Mouse (Mus musculus) midbrain, embryonic 15.5 days (tissue): Measurements from ENCODE around the gene Ttc6. TPM values are rescaled to one million over a fixed set of nuclear protein-coding genes. Genes with fewer than 3 reads are reported as not detected.
A peak's percentile ranks its signal among the peaks of the same experiment; 100 is the strongest.

ENCODE experiments used
- ATAC-seq: fragments of 200-750 bp; cut with Nextera tagmentation; replicated peaks from 2 replicates; pipeline ENCODE4 v1.8.0; 2017; ENCODE audit warnings: moderate TSS enrichment
- H3K27ac ChIP-seq: fragments of 300-500 bp; sonication (generic); 2 replicates; pipeline ENCODE4 v1.5.1; 2015; ENCODE audit warnings: mild to moderate bottlenecking, inconsistent platforms
- H3K27me3 ChIP-seq: fragments of 300-500 bp; sonication (generic); replicated peaks from 2 replicates; pipeline ENCODE4 v1.6.1; 2015; ENCODE audit warnings: inconsistent platforms
- H3K36me3 ChIP-seq: fragments of 300-500 bp; sonication (generic); replicated peaks from 2 replicates; pipeline ENCODE4 v1.6.1; 2015; ENCODE audit warnings: inconsistent platforms
- H3K4me1 ChIP-seq: fragments of 300-500 bp; sonication (generic); 2 replicates; pipeline ENCODE4 v1.6.1; 2015; ENCODE audit warnings: inconsistent platforms
- H3K4me2 ChIP-seq: fragments of 300-500 bp; sonication (generic); 2 replicates; pipeline ENCODE4 v1.6.1; 2015; ENCODE audit warnings: inconsistent platforms, mild to moderate bottlenecking, moderate library complexity
- H3K4me3 ChIP-seq: fragments of 300-500 bp; sonication (generic); 2 replicates; pipeline ENCODE4 v1.5.1; 2015; ENCODE audit warnings: mild to moderate bottlenecking, inconsistent platforms
- H3K9ac ChIP-seq: fragments of 300-500 bp; sonication (generic); 2 replicates; pipeline ENCODE4 v1.6.1; 2015; ENCODE audit warnings: mild to moderate bottlenecking, inconsistent platforms
- H3K9me3 ChIP-seq: fragments of 300-500 bp; sonication (generic); 2 replicates; pipeline ENCODE4 v1.6.1; 2016; ENCODE audit warnings: inconsistent platforms
- WGBS: fragments of 180-500 bp; shearing (Covaris S2); methylation state at CpG from one replicate; pipeline ENCODE4 v1.1.7; 2015; ENCODE audit warnings: mixed read lengths; 5-methylcytosine and 5-hydroxymethylcytosine counted together
- polyA plus RNA-seq: library from polyadenylated mRNA; unstranded; fragments of >200 nt; fragmentation: Nextera tagmentation; extraction: Ambion mirVana; gene quantifications from 2 replicates; pipeline ENCODE4 v1.2.1, GENCODE M21; 2015

Gene Ttc6
- polyA plus RNA-seq, 1 experiment from 2014 or later, result 1.6 TPM

DNA sequence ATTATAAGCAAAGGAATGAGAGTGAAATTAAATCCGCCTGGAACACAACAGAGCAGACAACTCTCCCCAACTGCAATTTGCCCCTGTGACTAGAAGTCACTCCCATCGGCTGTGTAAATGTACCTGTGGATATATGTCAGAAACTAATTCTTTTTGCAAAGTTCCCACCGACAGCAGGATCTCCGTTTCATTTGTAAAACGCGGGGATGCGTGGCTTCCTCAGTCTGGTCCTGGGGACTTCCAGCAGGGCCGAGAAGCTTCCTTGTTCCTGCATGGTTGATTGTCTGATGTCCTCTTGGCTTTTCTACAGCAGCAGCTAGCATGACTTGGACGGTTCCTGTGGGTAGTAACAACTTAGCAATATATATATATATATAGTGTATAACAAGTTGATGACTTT, 16.0 kb upstream of the Ttc6 start:
- H3K27ac ChIP-seq, result no peak overlapping the region
- no peak for ATAC-seq
- 3% methylated on average over 9 of the region's 9 CpGs for WGBS
- no peak overlapping the region for H3K4me2 ChIP-seq
- H3K4me1 ChIP-seq, result peaks cover 18% of the 10 kb centered on the region
- H3K4me3 ChIP-seq, result no peak overlapping the region
- no peaks in the 10 kb centered on the region for H3K36me3 ChIP-seq
- no peak overlapping the region for H3K9ac ChIP-seq
- H3K9me3 ChIP-seq, result no peaks in the 10 kb centered on the region
- H3K27me3 ChIP-seq, result peaks cover 88% of the 10 kb centered on the region

DNA sequence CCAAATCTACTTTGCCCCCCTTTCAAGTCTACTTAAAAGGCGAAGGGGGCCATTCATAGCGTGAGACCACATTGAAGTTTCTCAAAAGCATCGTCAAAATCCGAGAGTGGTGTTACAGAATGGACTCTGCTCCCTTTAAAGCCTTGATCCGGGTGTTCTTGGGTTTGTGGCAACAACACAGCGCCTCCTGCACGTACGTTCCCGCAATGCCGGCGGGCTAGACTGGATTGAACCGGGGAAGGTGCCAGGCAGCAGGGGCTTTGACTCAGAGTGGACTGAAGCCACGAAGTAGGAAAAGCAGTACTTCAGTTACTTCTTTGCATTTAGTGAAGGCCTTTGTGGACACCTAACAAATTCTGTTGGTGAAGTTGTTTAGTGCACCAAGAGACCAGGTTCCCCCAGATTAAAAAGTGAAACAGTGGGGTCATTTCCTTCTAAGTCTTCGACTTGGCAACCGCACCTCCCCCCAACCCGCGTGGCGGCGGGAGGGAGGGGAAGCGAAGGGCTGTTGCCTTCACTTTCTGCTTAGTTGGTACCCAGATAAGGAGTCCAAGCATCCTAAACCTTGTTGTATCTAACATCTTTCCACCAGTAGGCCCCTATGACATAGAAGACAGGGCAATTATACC, 15.4 kb upstream of the Ttc6 start:
- H3K4me2 ChIP-seq, result no peak overlapping the region
- H3K27ac ChIP-seq, result no peak overlapping the region
- no peak overlapping the region for H3K4me3 ChIP-seq
- H3K36me3 ChIP-seq, result no peaks in the 10 kb centered on the region
- 2% methylated on average over 20 of the region's 20 CpGs for WGBS
- H3K9ac ChIP-seq, result no peak overlapping the region
- peaks cover 88% of the 10 kb centered on the region for H3K27me3 ChIP-seq
- no peak for ATAC-seq
- no peaks in the 10 kb centered on the region for H3K9me3 ChIP-seq
- peaks cover 18% of the 10 kb centered on the region for H3K4me1 ChIP-seq

DNA sequence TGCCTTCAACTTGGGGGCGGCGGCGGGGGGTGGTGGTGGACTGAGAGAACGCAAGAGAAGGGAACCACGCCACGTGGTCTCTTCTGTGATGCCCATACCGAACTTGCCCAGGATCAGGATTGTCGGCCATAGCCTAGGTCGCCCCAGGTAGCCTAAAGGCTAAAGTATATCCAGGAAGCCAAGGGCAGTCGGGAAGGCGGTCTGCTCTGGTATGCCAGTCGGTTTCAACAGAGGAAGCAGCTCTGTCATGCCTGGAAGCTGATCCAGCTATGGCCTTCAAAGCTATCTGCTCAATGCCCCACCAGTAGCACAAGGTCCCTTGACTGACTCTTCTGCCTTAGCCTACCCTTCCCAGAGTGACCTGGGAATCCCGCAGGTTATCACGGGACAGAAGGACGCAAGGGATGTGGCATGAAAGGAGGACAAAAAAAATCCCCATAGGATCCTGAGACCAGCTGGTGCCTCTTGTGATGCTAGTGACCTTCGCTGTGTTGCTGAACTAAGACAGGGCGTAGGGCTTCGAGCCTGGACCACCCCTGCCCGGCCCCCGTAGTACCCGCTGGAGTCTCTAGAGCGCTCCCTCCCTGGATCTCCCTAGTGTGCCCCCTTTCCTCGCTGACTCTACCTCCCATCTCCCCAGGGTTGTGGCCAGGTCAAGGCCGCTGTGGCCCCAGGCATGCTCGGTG, 14.8 kb upstream of the Ttc6 start:
- peaks cover 18% of the 10 kb centered on the region for H3K4me1 ChIP-seq
- H3K27me3 ChIP-seq, result peaks cover 91% of the 10 kb centered on the region
- 3% methylated on average over 25 of the region's 25 CpGs for WGBS
- H3K9ac ChIP-seq, result no peak overlapping the region
- no peaks in the 10 kb centered on the region for H3K9me3 ChIP-seq
- no peak overlapping the region for H3K4me3 ChIP-seq
- H3K27ac ChIP-seq, result no peak overlapping the region
- H3K4me2 ChIP-seq, result no peak overlapping the region
- no peak for ATAC-seq
- H3K36me3 ChIP-seq, result no peaks in the 10 kb centered on the region

DNA sequence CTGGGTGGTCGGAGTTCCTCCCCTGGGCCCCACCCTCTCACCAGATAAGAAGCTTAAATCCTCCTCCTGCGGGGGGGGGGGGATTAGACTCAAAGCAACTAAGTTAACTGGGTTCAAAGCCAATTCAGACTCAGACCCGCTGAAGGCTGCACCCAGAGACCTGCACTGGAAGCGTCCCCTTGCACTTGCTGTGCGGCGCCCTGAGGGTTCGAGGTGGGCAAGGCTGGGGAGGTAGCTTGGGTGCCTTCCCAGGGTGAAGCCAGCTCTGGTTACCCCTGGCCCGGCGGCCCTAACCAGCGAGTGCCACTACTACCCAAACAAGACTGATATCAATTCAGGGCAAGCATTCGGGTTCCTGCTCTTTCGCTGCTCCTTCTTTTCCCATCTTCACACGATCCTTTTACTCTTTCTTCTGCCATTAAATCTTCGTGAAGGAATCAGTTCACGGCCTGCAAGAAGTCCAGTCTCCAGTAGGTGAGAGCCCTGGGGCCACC, 14.2 kb upstream of the Ttc6 start:
- H3K9me3 ChIP-seq, result no peaks in the 10 kb centered on the region
- H3K27ac ChIP-seq, result no peak overlapping the region
- under 1% methylated on average over 15 of the region's 15 CpGs for WGBS
- no peak overlapping the region for H3K4me3 ChIP-seq
- no peak for ATAC-seq
- no peaks in the 10 kb centered on the region for H3K36me3 ChIP-seq
- no peak overlapping the region for H3K9ac ChIP-seq
- no peak overlapping the region for H3K4me2 ChIP-seq
- peaks cover 18% of the 10 kb centered on the region for H3K4me1 ChIP-seq
- peaks cover 94% of the 10 kb centered on the region for H3K27me3 ChIP-seq

DNA sequence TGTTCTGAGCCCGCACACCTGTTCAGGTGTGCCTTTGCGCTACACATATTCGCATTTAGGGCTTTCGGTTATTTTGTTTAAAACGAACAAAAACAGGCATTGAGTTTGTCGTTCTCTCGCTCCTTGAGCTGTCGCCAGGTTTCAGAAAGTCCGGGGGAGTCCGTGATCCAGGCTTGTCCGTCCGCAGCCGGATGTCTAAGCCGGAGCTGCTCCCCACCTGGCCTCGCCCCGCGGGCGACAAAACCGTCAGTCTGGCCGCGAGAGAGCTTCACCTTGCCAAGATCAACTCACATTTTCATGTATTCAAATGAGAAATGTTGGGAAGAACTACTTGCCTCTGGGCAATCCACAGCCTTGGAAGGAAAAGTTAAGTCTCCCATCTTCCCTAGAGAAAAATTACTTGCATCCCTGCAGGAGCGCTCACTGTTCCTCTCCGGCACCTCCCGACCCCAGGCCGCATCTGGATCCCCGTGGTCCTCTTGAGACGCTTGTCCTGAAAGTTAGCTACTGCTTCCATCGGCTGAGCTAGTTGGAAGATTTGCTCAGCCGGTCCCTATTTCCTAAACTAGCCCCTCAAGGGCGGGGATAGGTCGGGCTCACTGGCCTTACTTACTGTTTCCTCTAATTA, 13.6 kb upstream of the Ttc6 start:
- Histone ChIP-seq H3K27me3 (peaks cover 96% of the 10 kb centered on the region), H3K4me3 (no peak overlapping the region), H3K36me3 (no peaks in the 10 kb centered on the region), H3K27ac (no peak overlapping the region), H3K4me1 (peaks cover 17% of the 10 kb centered on the region), H3K9ac (no peak overlapping the region), H3K4me2 (no peak overlapping the region), H3K9me3 (no peaks in the 10 kb centered on the region)
- no peak for ATAC-seq
- WGBS, result 1% methylated on average over 31 of the region's 31 CpGs

DNA sequence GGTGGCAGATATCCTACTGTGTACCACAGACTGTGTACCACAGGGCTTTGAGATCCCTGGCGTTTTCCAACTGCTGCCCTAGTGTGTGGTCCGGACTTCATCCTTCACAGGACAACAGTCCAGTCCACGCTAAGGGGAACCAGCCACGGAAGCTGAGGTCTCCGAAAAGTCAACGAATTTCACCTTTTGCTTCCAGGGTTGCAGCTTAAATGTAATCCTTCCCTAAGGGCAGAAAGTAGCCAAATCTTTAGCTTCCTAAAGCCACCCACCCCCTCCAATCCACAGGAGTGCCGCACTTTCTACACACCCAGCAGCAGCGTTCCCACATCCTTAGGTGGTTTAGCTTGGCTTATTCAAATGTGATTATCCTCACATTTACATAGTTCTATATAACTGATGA, 13.0 kb upstream of the Ttc6 start:
- Histone ChIP-seq H3K27me3 (peaks cover 91% of the 10 kb centered on the region), H3K36me3 (no peaks in the 10 kb centered on the region), H3K4me3 (no peak overlapping the region), H3K9ac (no peak overlapping the region), H3K4me2 (no peak overlapping the region), H3K9me3 (no peaks in the 10 kb centered on the region), H3K4me1 (peaks cover 11% of the 10 kb centered on the region), H3K27ac (no peak overlapping the region)
- ATAC-seq, result no peak
- 4% methylated on average over 8 of the region's 8 CpGs for WGBS

DNA sequence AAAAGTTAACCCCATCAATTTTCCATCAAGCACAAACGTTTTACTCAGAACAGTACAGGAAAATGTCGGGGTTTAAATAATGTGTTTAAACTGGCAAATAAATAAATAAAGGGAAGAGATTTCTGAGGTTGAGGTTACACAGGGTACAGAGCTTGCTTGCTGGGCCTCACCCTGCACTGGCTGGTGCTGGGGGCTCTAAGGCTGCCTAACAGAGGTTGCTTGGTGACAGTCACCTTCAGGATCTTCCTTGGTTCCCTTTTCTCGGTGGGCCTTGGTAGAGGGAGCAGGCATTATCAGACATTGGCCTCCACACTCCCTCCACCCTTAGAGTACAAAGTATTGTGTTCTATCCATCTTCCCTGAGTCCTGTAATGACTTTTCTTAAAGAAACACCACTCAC, 11.6 kb upstream of the Ttc6 start:
- ATAC-seq, result no peak

DNA sequence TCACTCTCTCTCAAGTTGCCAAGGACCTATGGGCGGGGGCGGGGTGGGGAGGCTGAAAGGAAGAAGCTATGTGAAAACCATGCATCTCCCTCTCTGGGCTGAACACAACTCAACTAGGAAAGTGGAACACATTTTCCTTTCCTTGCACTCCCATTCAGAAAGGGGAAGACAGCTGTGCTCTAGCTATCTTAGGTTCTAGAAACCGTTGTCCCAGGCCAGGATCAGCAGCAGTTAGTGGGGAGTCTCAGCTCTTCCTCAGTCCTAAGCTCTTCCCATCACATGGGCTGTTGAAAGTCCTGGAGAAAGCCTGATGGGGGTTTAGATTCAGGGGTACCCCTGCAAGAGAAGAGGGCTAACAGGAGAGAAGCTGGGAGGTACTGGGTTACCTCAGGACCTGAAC, 9.8 kb upstream of the Ttc6 start:
- Histone ChIP-seq H3K9me3 (no peaks in the 10 kb centered on the region), H3K36me3 (no peaks in the 10 kb centered on the region)
- 30% methylated on average over 3 of the region's 3 CpGs for WGBS

More for the DNA sequence above, 11.6 kb upstream of the Ttc6 start:
- Histone ChIP-seq H3K4me1 (peaks cover 4% of the 10 kb centered on the region; the same call in 1 of the 2 replicates), H3K9me3 (no peaks in the 10 kb centered on the region), H3K27me3 (peaks cover 82% of the 10 kb centered on the region), H3K4me2 (no peak overlapping the region), H3K9ac (no peak overlapping the region), H3K27ac (no peak overlapping the region), H3K4me3 (no peak overlapping the region), H3K36me3 (no peaks in the 10 kb centered on the region)
- 12% methylated on average over 3 of the region's 3 CpGs for WGBS

DNA sequence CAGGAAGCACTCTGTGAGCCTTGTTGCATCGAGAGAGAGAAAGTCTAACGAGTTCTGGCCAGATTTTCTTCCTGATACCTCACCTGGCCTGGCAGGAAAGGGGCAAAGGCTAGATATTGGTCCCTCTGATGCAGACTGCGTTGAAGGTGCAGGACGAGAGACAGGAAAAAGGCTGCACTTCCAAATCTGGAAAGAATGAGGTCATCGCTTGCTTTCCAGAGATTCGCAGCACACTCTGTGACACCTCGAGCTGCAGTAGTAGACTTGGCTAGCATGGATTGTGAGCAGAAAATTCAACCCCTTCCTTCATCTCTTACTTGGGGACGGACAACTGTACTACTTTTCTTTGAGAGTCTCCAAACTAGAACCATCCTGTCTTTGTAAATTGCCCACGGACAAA, 7.9 kb downstream of the Ttc6 start:
- no peak overlapping the region for H3K9ac ChIP-seq
- H3K36me3 ChIP-seq, result no peaks in the 10 kb centered on the region
- H3K4me2 ChIP-seq, result no peak overlapping the region
- H3K27ac ChIP-seq, result no peak overlapping the region
- peaks cover 26% of the 10 kb centered on the region for H3K27me3 ChIP-seq
- 40% methylated on average over 9 of the region's 9 CpGs for WGBS
- H3K4me3 ChIP-seq, result no peak overlapping the region
- H3K9me3 ChIP-seq, result no peaks in the 10 kb centered on the region
- H3K4me1 ChIP-seq, result no peaks in the 10 kb centered on the region; the same call in 1 of the 2 replicates
- ATAC-seq, result no peak

More for the DNA sequence above, 9.8 kb upstream of the Ttc6 start:
- Histone ChIP-seq H3K4me3 (no peak overlapping the region), H3K9ac (no peak overlapping the region), H3K27ac (no peak overlapping the region), H3K4me1 (peaks cover 4% of the 10 kb centered on the region; the same call in 1 of the 2 replicates), H3K27me3 (peaks cover 66% of the 10 kb centered on the region), H3K4me2 (no peak overlapping the region)
- no peak for ATAC-seq

DNA sequence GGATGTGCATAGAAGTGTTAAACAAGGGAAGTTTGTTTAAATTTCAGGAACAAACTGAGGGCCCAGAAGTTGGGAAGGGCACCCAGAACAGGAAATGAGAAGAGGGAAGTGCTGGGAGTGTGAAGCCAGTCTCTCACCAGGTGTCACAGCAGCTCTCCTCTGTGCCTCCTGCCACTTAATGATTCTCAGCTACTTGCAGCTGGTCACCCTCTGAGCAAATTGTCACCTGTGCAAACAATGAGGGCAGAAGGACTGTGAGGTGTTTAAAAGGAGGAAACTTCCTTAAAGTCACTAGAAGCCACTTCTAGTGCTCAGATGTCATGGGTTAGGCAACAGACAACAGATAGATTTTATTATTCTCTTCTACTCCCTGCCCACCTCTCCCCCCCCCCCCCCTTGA, 8.5 kb downstream of the Ttc6 start:
- Histone ChIP-seq H3K9me3 (no peaks in the 10 kb centered on the region), H3K36me3 (no peaks in the 10 kb centered on the region), H3K4me3 (no peak overlapping the region), H3K27me3 (peaks cover 26% of the 10 kb centered on the region), H3K4me1 (no peaks in the 10 kb centered on the region; the same call in 1 of the 2 replicates), H3K9ac (no peak overlapping the region), H3K4me2 (no peak overlapping the region), H3K27ac (no peak overlapping the region)
- ATAC-seq, result no peak

DNA sequence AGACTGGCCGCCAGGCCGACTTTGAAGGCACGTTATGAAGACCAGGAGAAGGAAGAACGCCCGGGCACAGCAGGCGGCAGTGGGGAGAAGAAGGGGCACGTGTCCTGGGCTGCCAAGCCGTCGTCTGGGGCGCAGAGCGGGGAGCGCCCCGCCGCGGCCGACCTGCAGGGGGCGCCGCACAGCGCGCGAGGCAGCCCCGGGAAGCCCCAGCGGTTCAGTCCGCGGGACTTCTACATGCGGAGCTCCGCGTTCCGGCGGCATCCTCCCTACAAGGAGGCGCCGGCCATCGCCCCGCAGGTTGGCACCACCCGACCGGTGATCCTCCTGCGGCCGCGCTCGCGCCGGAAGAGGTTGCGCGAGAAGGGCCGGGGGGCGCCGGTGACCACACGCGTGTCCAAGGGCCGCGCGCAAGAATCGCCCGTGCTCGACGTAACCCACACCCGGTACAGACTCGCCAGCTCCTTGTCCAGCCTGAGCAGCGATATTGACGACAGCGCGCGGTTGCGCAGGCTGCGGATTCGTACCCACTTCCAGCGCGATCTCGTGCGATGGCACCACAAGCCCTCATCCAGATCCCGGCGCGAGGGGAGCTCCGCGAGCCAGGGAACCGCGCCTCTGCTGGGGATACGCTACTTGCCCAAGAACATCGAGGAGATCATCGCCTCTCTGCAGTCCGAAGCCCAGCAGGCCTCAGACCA, 12.2 kb downstream of the Ttc6 start:
- 3% methylated on average over 81 of the region's 81 CpGs for WGBS
- H3K27me3 ChIP-seq, result peaks cover 26% of the 10 kb centered on the region

DNA sequence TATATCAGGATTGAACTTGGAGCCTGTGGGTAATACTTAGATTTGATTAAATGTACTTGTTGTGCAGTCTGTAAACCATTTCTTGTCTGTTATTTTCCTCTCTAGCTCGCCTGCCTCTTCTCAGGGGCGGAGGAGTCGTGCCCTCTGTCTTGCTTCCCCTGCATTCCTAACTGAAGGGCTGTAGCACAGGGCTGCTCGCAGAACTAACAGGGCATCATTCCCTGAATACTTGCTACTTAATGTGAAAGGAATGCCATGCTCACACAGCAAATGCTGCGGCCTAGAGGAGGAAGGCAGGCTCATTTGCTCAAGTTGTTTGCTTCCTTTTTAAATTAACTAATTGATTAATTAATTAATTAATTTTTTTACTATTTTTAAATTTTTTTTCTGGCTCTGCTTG, 43.7 kb downstream of the Ttc6 start:
- no peak for ATAC-seq
- no peak overlapping the region for H3K9ac ChIP-seq
- H3K27ac ChIP-seq, result no peak overlapping the region
- WGBS, result 64% methylated on average over 5 of the region's 5 CpGs
- H3K4me1 ChIP-seq, result no peaks in the 10 kb centered on the region
- no peaks in the 10 kb centered on the region for H3K9me3 ChIP-seq
- H3K36me3 ChIP-seq, result no peaks in the 10 kb centered on the region
- H3K4me3 ChIP-seq, result no peak overlapping the region
- no peak overlapping the region for H3K4me2 ChIP-seq
- no peaks in the 10 kb centered on the region for H3K27me3 ChIP-seq

More for the DNA sequence above, 12.2 kb downstream of the Ttc6 start:
- Histone ChIP-seq H3K9ac (peak overlapping the region; percentile 40), H3K27ac (no peak overlapping the region), H3K4me3 (peak overlapping the region; percentile 50), H3K4me2 (peak overlapping the region; percentile 74), H3K4me1 (no peaks in the 10 kb centered on the region; the same call in 1 of the 2 replicates), H3K9me3 (no peaks in the 10 kb centered on the region), H3K36me3 (no peaks in the 10 kb centered on the region)
- peak; percentile 94 for ATAC-seq
